Mouse (Mus musculus) liver, embryonic 14.5 days (tissue): ENCODE measurements around the gene Trim17. TPM values are rescaled to one million over a fixed set of nuclear protein-coding genes. Genes with fewer than 3 reads are reported as not detected.

Experiments
- ATAC-seq: fragments of 200-750 bp; cut with Nextera tagmentation; 2 replicates; pipeline ENCODE4 v1.8.0; 2017; ENCODE audit warnings: moderate number of reproducible peaks, mild to moderate bottlenecking, moderate library complexity; ENCODE audit not compliant: insufficient read depth
- DNase-seq, 3 experiments: peaks; one replicate each; pipeline ENCODE4 v3.0.0-alpha.2; 2012 to 2013; ENCODE audit warnings: low read depth in 3 of 3, low spot score in 3 of 3
- H3K27ac ChIP-seq: fragments of 300-500 bp; sonication (generic); 2 replicates; pipeline ENCODE4 v1.5.1; 2014; ENCODE audit warnings: moderate library complexity, mild to moderate bottlenecking, control low read depth, inconsistent platforms
- H3K27me3 ChIP-seq: fragments of 300-500 bp; sonication (generic); 2 replicates; pipeline ENCODE4 v1.6.1; 2014; ENCODE audit warnings: mild to moderate bottlenecking, low read length, moderate library complexity; ENCODE audit not compliant: control insufficient read depth, insufficient read depth
- H3K36me3 ChIP-seq: fragments of 300-500 bp; sonication (generic); replicated peaks from 2 replicates; pipeline ENCODE4 v1.6.1; 2014; ENCODE audit warnings: low read depth; ENCODE audit not compliant: control insufficient read depth, insufficient read depth
- H3K4me1 ChIP-seq, 2 experiments: fragments of 200-500 bp in 1 of 2; fragments of 300-500 bp in 1 of 2; sonication (generic) in 1 of 2; replicated peaks; 2 replicates each; pipeline ENCODE4 v1.6.1; 2012 to 2014; ENCODE audit warnings: antibody characterized with exemption in 1 of 2, inconsistent platforms in 1 of 2, low read length in 1 of 2; ENCODE audit not compliant: control insufficient read depth in 2 of 2, insufficient read depth in 2 of 2
- H3K4me2 ChIP-seq: fragments of 300-500 bp; sonication (generic); 2 replicates; pipeline ENCODE4 v1.6.1; 2014; ENCODE audit warnings: low read depth, mild to moderate bottlenecking, control low read depth, moderate library complexity
- H3K4me3 ChIP-seq, 2 experiments: fragments of 200-500 bp in 1 of 2; fragments of 300-500 bp in 1 of 2; sonication (generic) in 1 of 2; 2 replicates each; pipeline ENCODE4 v1.5.1; 2012 to 2014; ENCODE audit warnings: low read depth in 2 of 2, low read length in 2 of 2, mild to moderate bottlenecking in 2 of 2, control low read depth in 1 of 2, inconsistent platforms in 1 of 2, moderate library complexity in 1 of 2; ENCODE audit not compliant: insufficient read depth in 1 of 2
- H3K9ac ChIP-seq: fragments of 300-500 bp; sonication (generic); replicated peaks from 2 replicates; pipeline ENCODE4 v1.6.1; 2014; ENCODE audit warnings: mild to moderate bottlenecking, control low read depth, moderate library complexity
- H3K9me3 ChIP-seq: fragments of 300-500 bp; sonication (generic); 2 replicates; pipeline ENCODE4 v1.6.1; 2016; ENCODE audit warnings: low read length, mixed read lengths; ENCODE audit not compliant: control insufficient read depth
- CTCF ChIP-seq: IDR thresholded peaks from 2 replicates; pipeline ENCODE4 v1.5.1; 2016; ENCODE audit warnings: antibody characterized with exemption, low read depth, control low read depth
- EP300 ChIP-seq: IDR thresholded peaks from 2 replicates; pipeline ENCODE4 v1.6.1; 2016; ENCODE audit warnings: antibody characterized with exemption, low read depth
- WGBS: fragments of 180-500 bp; shearing (Covaris S2); extraction: QIAGEN DNeasy Blood & Tissue Kit; methylation state at CpG from one replicate; pipeline ENCODE4 v1.1.7; 2014; ENCODE audit not compliant: insufficient replicate concordance; 5-methylcytosine and 5-hydroxymethylcytosine counted together
- polyA plus RNA-seq, 2 experiments: library from polyadenylated mRNA; depleted of rRNA in 1 of 2; stranded (reverse) in 1 of 2; unstranded in 1 of 2; fragments of >200 nt; fragmentation: Nextera tagmentation in 1 of 2; extraction: Ambion mirVana in 1 of 2; gene quantifications; 2 replicates each; pipeline versions ENCODE4 v1.2.1 to v1.2.3; 2012 to 2014

Gene Trim17
- polyA plus RNA-seq, 2 experiments = 0.06 to 0.14 TPM

GRCm38 (mm10) chr11:58931576-58931975 is 22.9 kb upstream of the Trim17 start:
- DNase-seq = no peak
- Histone ChIP-seq H3K4me1 (peaks cover 33 to 34% of the 10 kb centered on the region in 2 experiments), H3K9me3 (no peaks in the 10 kb centered on the region), H3K27me3 (no peaks in the 10 kb centered on the region), H3K4me3 (no peak overlapping the region), H3K36me3 (peaks cover 38% of the 10 kb centered on the region), H3K4me2 (no peak overlapping the region), H3K27ac (peak overlapping the region; percentile 67; the same call in 1 of the 2 replicates), H3K9ac (no peak overlapping the region)
- TF ChIP-seq CTCF = peak; percentile 60
- no peak for TF ChIP-seq EP300
- WGBS = 74% methylated on average over 4 of the region's 4 CpGs
- ATAC-seq = no peak

GRCm38 (mm10) chr11:58937909-58938308 is 16.6 kb upstream of the Trim17 start:
- H3K9ac ChIP-seq = peak overlapping the region; percentile 87
- H3K27me3 ChIP-seq = no peaks in the 10 kb centered on the region; the same call in 1 of the 2 replicates
- TF ChIP-seq CTCF = no peak
- TF ChIP-seq EP300 = no peak
- H3K4me2 ChIP-seq = peak overlapping the region; percentile 93
- H3K36me3 ChIP-seq = peaks cover 23% of the 10 kb centered on the region
- peak overlapping the region; percentile 83; the same call in 1 of the 2 replicates for H3K27ac ChIP-seq
- H3K4me1 ChIP-seq = peaks cover 9 to 14% of the 10 kb centered on the region in 2 experiments
- H3K4me3 ChIP-seq = peak overlapping the region; percentile 74 to 84
- DNase-seq = no peak
- H3K9me3 ChIP-seq = no peaks in the 10 kb centered on the region
- WGBS = 3% methylated on average over 13 of the region's 13 CpGs
- peak; percentile 25; the same call in 1 of the 2 replicates for ATAC-seq

- TF ChIP-seq EP300 = peak; percentile 91
- TF ChIP-seq CTCF = no peak; the same call in 1 of the 2 replicates
- peaks cover 9 to 14% of the 10 kb centered on the region in 2 experiments for H3K4me1 ChIP-seq
- peaks cover 17% of the 10 kb centered on the region for H3K36me3 ChIP-seq
- H3K27me3 ChIP-seq = peaks cover 2% of the 10 kb centered on the region
- under 1% methylated on average over 87 of the region's 95 CpGs for WGBS
- no peaks in the 10 kb centered on the region for H3K9me3 ChIP-seq
- peak within 1 kb of the TSS; percentile 93 for H3K4me2 ChIP-seq
- H3K9ac ChIP-seq = peak within 1 kb of the TSS; percentile 87
- H3K4me3 ChIP-seq = peak within 1 kb of the TSS; percentile 74 to 84
- DNase-seq (peak in 2 of 3 experiments; percentile 75 to 78), ATAC-seq (peak; percentile 98)
- H3K27ac ChIP-seq = peak within 1 kb of the TSS; percentile 83
These were observed 16.0 kb upstream of the Trim17 start, which contains the start of gene Rnf187 for GRCm38 (mm10) chr11:58938322-58939087. Rnf187 (minus strand) TSS chr11:58938916.

- H3K9me3 ChIP-seq = no peaks in the 10 kb centered on the region
- H3K4me1 ChIP-seq = peaks cover 9 to 14% of the 10 kb centered on the region in 2 experiments
- 19% methylated on average over 6 of the region's 6 CpGs for WGBS
- peaks cover 6% of the 10 kb centered on the region for H3K27me3 ChIP-seq
- peak overlapping the region; percentile 74 to 84 for H3K4me3 ChIP-seq
- 0 out of 2 replicates have a peak, but pooled peaks have one; percentile 12 for TF ChIP-seq CTCF
- TF ChIP-seq EP300 = no peak
- no peak overlapping the region for H3K27ac ChIP-seq
- H3K4me2 ChIP-seq = peak overlapping the region; percentile 93
- no peak for DNase-seq
- no peak for ATAC-seq
- H3K9ac ChIP-seq = peak overlapping the region; percentile 47
- peaks cover 12% of the 10 kb centered on the region for H3K36me3 ChIP-seq
These were observed 15.4 kb upstream of the Trim17 start for GRCm38 (mm10) chr11:58939088-58939439.

- H3K9ac ChIP-seq = no peak overlapping the region
- H3K36me3 ChIP-seq = no peaks in the 10 kb centered on the region
- DNase-seq (no peak), ATAC-seq (no peak)
- no peak overlapping the region for H3K4me3 ChIP-seq
- WGBS = 65% methylated on average over 5 of the region's 5 CpGs
- no peaks in the 10 kb centered on the region for H3K9me3 ChIP-seq
- no peak for TF ChIP-seq CTCF
- TF ChIP-seq EP300 = no peak
- H3K4me1 ChIP-seq = peaks cover 11 to 22% of the 10 kb centered on the region in 2 experiments
- H3K27ac ChIP-seq = no peak overlapping the region
- H3K27me3 ChIP-seq = peaks cover 32% of the 10 kb centered on the region
- H3K4me2 ChIP-seq = no peak overlapping the region
These were observed 10.3 kb upstream of the Trim17 start for GRCm38 (mm10) chr11:58944136-58944535.
